Mouse (Mus musculus) ovary, postnatal 10 days (tissue): ENCODE results near the gene Tmco2.
"Not testable (repeated sequence)": the region's sequence is repeated elsewhere in the genome, so short reads cannot be mapped to it uniquely, and the experiment has no call there.

Experiments used
- DNase-seq: peaks from one replicate; pipeline ENCODE4 v3.0.0; 2022; ENCODE audit warnings: low spot score

Tmco2 gene

DNA sequence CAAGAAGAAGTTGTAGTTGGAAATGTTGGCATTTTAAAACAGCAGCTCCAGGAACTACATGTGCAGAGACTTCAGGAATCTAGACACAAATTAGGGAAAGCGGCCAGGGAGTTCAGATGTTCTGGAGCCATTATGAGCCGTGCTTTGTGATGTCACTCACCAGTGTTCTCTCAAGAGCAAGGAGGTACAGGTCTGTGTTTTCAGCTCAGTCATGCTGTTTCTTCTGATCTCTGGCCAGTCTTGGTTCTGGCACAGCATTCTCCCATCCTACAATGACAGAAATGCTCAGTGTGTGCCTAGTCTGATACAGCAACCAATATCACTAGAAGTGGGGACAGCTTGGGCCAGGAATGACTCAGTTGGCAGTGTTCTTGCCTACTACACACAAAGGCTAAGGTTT, at the start of gene Tmco2:
Tmco2 (minus strand) TSS at position 101 of the 400 bp plus-strand sequence.
- no peak for DNase-seq

DNA sequence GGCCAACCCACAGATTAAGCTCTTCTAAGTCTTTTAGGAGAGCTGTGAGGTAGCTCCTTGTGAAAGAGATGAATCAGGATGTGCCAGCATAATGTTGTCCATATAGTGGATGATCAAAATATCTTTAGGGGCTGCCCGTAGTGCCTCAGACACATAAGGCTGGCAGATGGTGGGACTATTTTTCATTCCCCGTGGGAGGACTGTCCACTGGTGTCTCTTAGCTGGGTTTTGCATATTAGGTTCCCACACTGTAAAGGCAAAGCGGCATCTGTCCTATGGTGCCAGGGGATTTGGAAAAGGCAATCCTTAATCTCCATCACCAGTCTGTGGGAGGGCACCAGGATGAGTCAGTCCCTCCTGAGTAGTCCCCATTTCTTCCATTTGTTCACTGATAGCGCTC, 5.7 kb downstream of the Tmco2 start:
- no peak for DNase-seq

- DNase-seq: peak; percentile 72
Measured at GRCm38 (mm10) chr4:121097650-121098378, 11.2 kb downstream of the Tmco2 start, which contains the start of gene Zmpste24. Zmpste24 (minus strand) TSS chr4:121098241.

GRCm38 (mm10) chr4:121090211-121090610, 18.8 kb downstream of the Tmco2 start:
- no peak for DNase-seq

DNA sequence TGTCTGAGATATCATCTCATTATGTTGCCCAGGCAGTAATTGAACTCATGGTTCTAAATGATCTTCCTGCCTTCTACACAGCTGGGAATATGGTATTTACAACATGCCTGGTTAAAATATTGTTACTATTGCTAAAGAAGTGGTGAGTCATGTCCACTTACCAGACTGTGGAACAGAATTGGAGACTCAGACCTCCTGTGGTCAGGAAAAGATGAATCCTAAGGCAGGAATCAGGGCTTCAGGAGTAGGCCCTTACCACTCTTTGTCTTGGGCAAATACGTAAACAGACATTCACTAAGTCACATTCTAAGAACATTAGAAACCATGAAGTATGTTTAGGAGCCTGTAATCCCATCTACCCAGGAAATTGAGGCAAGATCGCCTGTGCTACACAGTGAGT, 20.3 kb downstream of the Tmco2 start:
- DNase-seq: no peak

- no peak for DNase-seq
Measured at GRCm38 (mm10) chr4:121084506-121084905, 24.5 kb downstream of the Tmco2 start.

DNA sequence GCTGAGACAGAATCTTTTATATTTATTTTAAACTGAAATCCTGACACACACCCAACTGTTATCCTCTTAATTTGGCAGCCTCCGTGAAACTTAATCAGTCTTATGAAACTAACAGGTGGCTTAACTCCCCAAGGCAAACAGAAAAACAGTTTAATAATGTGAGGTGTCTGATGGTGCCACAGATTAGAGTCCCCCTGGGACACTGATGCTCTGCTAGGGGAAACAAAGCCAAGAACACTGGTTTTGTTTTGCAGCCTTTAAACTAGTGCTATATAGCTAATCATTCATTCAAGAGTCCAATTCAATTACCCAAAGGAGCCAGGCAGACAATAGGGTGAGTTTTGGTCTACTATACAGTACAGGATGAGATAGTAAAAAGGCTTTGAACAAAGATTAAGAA, 28.6 kb downstream of the Tmco2 start:
- no peak for DNase-seq

DNA sequence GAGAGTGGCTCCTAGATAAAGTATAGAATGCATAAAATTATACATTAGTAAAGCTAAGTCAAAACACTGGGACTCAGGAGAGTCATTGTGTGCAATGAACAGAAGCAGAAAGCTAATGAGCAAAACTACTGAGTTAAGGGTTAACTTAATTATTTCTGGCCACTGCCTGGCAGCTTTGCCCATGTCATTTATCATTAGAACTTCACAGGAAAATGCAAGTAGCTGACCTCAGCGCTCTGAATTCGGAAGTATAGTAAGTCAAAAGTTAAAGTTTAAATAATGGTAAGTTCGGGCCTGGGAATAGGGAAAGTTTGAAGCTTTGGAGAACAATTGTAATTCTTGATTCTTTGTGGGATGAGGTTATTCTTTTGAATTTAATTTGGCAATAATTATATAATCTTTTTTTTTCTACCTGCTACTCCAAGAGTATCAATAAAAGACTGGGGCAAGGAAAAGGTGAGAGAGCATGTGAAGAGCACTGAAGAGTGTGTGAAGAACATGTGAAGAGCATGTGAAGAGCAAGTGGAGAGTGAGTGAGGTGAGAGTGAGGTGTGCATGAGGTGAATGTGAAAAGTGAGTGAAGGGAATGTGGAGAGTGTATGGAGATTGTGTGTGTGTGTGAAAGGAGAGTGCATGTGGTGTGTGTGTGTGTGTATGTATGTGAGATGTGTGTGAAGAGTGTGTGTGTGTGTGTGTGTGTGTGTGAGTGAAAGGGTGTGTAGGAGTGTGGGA, 30.9 kb downstream of the Tmco2 start:
- DNase-seq: no peak

- DNase-seq: no peak
Measured at GRCm38 (mm10) chr4:121074250-121074649, 34.8 kb downstream of the Tmco2 start.

DNA sequence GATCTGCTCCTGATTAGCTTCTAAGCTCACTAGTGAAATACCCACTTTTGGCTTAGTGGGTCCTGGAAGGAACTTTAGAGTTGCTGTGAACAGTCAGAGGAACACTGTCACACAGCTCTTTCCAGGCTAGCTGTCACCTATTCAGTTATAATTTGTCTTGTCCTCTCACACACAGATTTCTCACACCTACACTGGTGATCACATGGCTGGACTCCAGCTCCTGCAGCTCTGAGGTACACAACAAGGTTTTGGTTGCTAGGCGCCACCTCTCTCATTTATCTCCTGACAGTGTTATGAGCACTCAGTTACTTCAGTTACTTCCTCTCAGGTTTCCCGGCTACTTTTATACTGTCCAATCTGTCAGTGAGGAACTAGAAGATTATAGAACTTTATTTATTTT, 43.7 kb downstream of the Tmco2 start:
- no peak for DNase-seq

DNA sequence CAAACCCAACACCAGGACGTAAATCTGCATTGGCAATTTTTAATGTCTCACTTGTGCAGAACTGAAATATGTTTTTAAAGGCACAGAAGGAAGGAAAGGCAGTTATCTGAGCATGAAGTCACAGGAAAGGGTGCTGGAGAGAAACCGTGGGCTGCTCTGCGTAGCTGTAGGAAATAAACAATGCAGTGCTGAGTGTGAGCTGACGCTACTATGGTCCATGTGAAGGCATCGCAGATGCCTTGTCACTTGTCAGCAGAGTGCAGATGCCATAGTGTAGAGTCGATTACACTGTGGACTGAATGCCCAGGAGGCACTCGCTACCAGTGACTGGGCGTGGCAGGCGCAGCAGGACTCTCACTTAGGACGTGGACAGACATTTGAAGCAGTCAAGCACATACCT, 49.8 kb downstream of the Tmco2 start:
- DNase-seq: not testable (repeated sequence)

DNA sequence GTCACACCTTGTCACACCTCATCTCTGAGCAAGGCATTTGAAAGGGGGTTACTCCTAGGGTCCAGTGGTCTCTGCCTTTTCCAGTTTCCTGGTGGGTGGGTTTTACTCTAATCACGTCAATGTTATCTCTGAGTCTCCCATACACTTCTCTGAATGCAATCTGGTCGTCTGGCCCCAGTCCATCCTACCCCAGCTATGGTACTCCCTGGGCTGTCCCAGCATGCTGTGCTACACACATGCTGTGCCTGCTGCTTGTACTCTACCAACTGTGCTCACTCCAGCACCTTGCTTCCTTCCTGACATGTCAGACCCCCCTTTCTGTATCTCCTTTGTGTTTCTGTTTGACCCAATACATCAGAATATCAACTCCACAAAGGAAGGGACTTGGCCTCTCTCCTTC, 52.0 kb downstream of the Tmco2 start:
- no peak for DNase-seq

- no peak for DNase-seq
Measured at GRCm38 (mm10) chr4:121056342-121056741, 52.7 kb downstream of the Tmco2 start.
